Mouse (Mus musculus): ENCODE results near the gene Flt1. TPM values are rescaled to one million over a fixed set of nuclear protein-coding genes. Genes with fewer than 3 reads are reported as not detected.
"Not testable (repeated sequence)": the region's sequence is repeated elsewhere in the genome, so short reads cannot be mapped to it uniquely, and the experiment has no call there.

Flt1 gene
- polyA plus RNA-seq, 1 experiment from 2014 or later, result 11.8 TPM

- no peak for DNase-seq (ENCODE audit: low spot score)
These were observed 148.8 kb downstream of the Flt1 start for GRCm38 (mm10) chr5:147577003-147577402.

GRCm38 (mm10) chr5:147574517-147574916, 151.3 kb downstream of the Flt1 start:
- 61% methylated on average over 8 of the region's 8 CpGs for WGBS
- no peak overlapping the region for H3K4me3 ChIP-seq
- H3K27me3 ChIP-seq (ENCODE audit: insufficient read depth, poor library complexity, severe bottlenecking), result no peaks in the 10 kb centered on the region
- no peaks in the 10 kb centered on the region for H3K4me1 ChIP-seq (replicated peaks)
- no peaks in the 10 kb centered on the region for H3K9me3 ChIP-seq
- no peak for DNase-seq (ENCODE audit: low spot score)
- H3K36me3 ChIP-seq, result no peaks in the 10 kb centered on the region
- no peak overlapping the region for H3K27ac ChIP-seq

More at GRCm38 (mm10) chr5:147577003-147577402, 148.8 kb downstream of the Flt1 start:
- Histone ChIP-seq H3K4me3 (no peak overlapping the region), H3K27ac (no peak overlapping the region), H3K9me3 (no peaks in the 10 kb centered on the region), H3K36me3 (no peaks in the 10 kb centered on the region), H3K4me1 (replicated peaks) (no peaks in the 10 kb centered on the region), H3K27me3 (ENCODE audit: insufficient read depth, poor library complexity, severe bottlenecking) (no peaks in the 10 kb centered on the region)
- 78% methylated on average over 6 of the region's 6 CpGs for WGBS

- no peak for DNase-seq (ENCODE audit: low spot score)
- Histone ChIP-seq H3K27ac (no peak overlapping the region), H3K27me3 (ENCODE audit: insufficient read depth, poor library complexity, severe bottlenecking) (no peaks in the 10 kb centered on the region), H3K4me1 (replicated peaks) (no peaks in the 10 kb centered on the region), H3K9me3 (no peaks in the 10 kb centered on the region), H3K4me3 (no peak overlapping the region), H3K36me3 (no peaks in the 10 kb centered on the region)
- WGBS, result 89% methylated on average over 1 of the region's 1 CpGs
These were observed 152.3 kb downstream of the Flt1 start for GRCm38 (mm10) chr5:147573555-147573954.

GRCm38 (mm10) chr5:147572695-147573094, 153.1 kb downstream of the Flt1 start:
- WGBS, result 88% methylated on average over 7 of the region's 7 CpGs
- no peak for DNase-seq (ENCODE audit: low spot score)
- no peaks in the 10 kb centered on the region for H3K9me3 ChIP-seq
- no peak overlapping the region for H3K4me3 ChIP-seq
- H3K27me3 ChIP-seq (ENCODE audit: insufficient read depth, poor library complexity, severe bottlenecking), result no peaks in the 10 kb centered on the region
- no peak overlapping the region for H3K27ac ChIP-seq
- H3K36me3 ChIP-seq, result no peaks in the 10 kb centered on the region
- no peaks in the 10 kb centered on the region for H3K4me1 ChIP-seq (replicated peaks)

- Histone ChIP-seq H3K4me1 (replicated peaks) (peaks cover 10% of the 10 kb centered on the region), H3K4me3 (no peak overlapping the region), H3K36me3 (no peaks in the 10 kb centered on the region), H3K9me3 (no peaks in the 10 kb centered on the region), H3K27me3 (ENCODE audit: insufficient read depth, poor library complexity, severe bottlenecking) (no peaks in the 10 kb centered on the region), H3K27ac (no peak overlapping the region)
- 69% methylated on average over 7 of the region's 7 CpGs for WGBS
- DNase-seq (ENCODE audit: low spot score), result no peak
These were observed 159.5 kb downstream of the Flt1 start for GRCm38 (mm10) chr5:147566335-147566734.

- Histone ChIP-seq H3K4me1 (replicated peaks) (peaks cover 10% of the 10 kb centered on the region), H3K4me3 (no peak overlapping the region), H3K36me3 (no peaks in the 10 kb centered on the region), H3K27ac (no peak overlapping the region), H3K9me3 (no peaks in the 10 kb centered on the region), H3K27me3 (ENCODE audit: insufficient read depth, poor library complexity, severe bottlenecking) (no peaks in the 10 kb centered on the region)
- DNase-seq (ENCODE audit: low spot score), result no peak
- 90% methylated on average over 7 of the region's 7 CpGs for WGBS
These were observed 160.4 kb downstream of the Flt1 start for GRCm38 (mm10) chr5:147565444-147565843.

GRCm38 (mm10) chr5:147564140-147564590, 161.6 kb downstream of the Flt1 start:
- Histone ChIP-seq H3K4me1 (replicated peaks) (peaks cover 10% of the 10 kb centered on the region), H3K27me3 (ENCODE audit: insufficient read depth, poor library complexity, severe bottlenecking) (no peaks in the 10 kb centered on the region), H3K9me3 (no peaks in the 10 kb centered on the region), H3K36me3 (no peaks in the 10 kb centered on the region), H3K4me3 (peak overlapping the region; percentile 22), H3K27ac (no peak overlapping the region)
- 25% methylated on average over 16 of the region's 16 CpGs for WGBS
- no peak for DNase-seq (ENCODE audit: low spot score)

- no peaks in the 10 kb centered on the region for H3K36me3 ChIP-seq
- DNase-seq (ENCODE audit: low spot score), result no peak
- H3K9me3 ChIP-seq, result no peaks in the 10 kb centered on the region
- peak overlapping the region; percentile 22 for H3K4me3 ChIP-seq
- no peak overlapping the region for H3K27ac ChIP-seq
- WGBS, result 46% methylated on average over 18 of the region's 18 CpGs
- no peaks in the 10 kb centered on the region for H3K27me3 ChIP-seq (ENCODE audit: insufficient read depth, poor library complexity, severe bottlenecking)
- H3K4me1 ChIP-seq (replicated peaks), result peaks cover 10% of the 10 kb centered on the region
These were observed 162.2 kb downstream of the Flt1 start for GRCm38 (mm10) chr5:147563511-147564139.

- not testable (repeated sequence) for H3K4me1 ChIP-seq (replicated peaks); DNase-seq (ENCODE audit: low spot score); H3K4me3 ChIP-seq; H3K27me3 ChIP-seq (ENCODE audit: insufficient read depth, poor library complexity, severe bottlenecking); H3K27ac ChIP-seq; H3K36me3 ChIP-seq; H3K9me3 ChIP-seq
- 79% methylated on average over 6 of the region's 6 CpGs for WGBS
These were observed 168.2 kb downstream of the Flt1 start for GRCm38 (mm10) chr5:147557641-147558040.

- Histone ChIP-seq H3K36me3 (peaks cover 33% of the 10 kb centered on the region), H3K4me3 (no peak overlapping the region), H3K27ac (no peak overlapping the region), H3K9me3 (no peaks in the 10 kb centered on the region), H3K27me3 (ENCODE audit: insufficient read depth, poor library complexity, severe bottlenecking) (no peaks in the 10 kb centered on the region), H3K4me1 (replicated peaks) (no peaks in the 10 kb centered on the region)
- 85% methylated on average over 13 of the region's 13 CpGs for WGBS
- no peak for DNase-seq (ENCODE audit: low spot score)
These were observed 173.8 kb downstream of the Flt1 start for GRCm38 (mm10) chr5:147551879-147552627.

GRCm38 (mm10) chr5:147549016-147549755, 176.6 kb downstream of the Flt1 start:
- 94% methylated on average over 12 of the region's 12 CpGs for WGBS
- Histone ChIP-seq H3K4me1 (replicated peaks) (no peaks in the 10 kb centered on the region), H3K27ac (no peak overlapping the region), H3K27me3 (ENCODE audit: insufficient read depth, poor library complexity, severe bottlenecking) (no peaks in the 10 kb centered on the region), H3K36me3 (peaks cover 59% of the 10 kb centered on the region), H3K4me3 (no peak overlapping the region), H3K9me3 (no peaks in the 10 kb centered on the region)
- DNase-seq (ENCODE audit: low spot score), result no peak

GRCm38 (mm10) chr5:147545731-147546241, 180.0 kb downstream of the Flt1 start:
- Histone ChIP-seq H3K36me3 (peaks cover 82% of the 10 kb centered on the region), H3K9me3 (no peaks in the 10 kb centered on the region), H3K27me3 (ENCODE audit: insufficient read depth, poor library complexity, severe bottlenecking) (no peaks in the 10 kb centered on the region), H3K27ac (no peak overlapping the region), H3K4me3 (no peak overlapping the region), H3K4me1 (replicated peaks) (no peaks in the 10 kb centered on the region)
- DNase-seq (ENCODE audit: low spot score), result peak; percentile 20
- 71% methylated on average over 11 of the region's 11 CpGs for WGBS

GRCm38 (mm10) chr5:147542291-147542690, 183.5 kb downstream of the Flt1 start:
- H3K4me1 ChIP-seq (replicated peaks), result no peaks in the 10 kb centered on the region
- DNase-seq (ENCODE audit: low spot score), result no peak
- no peak overlapping the region for H3K4me3 ChIP-seq
- H3K27ac ChIP-seq, result no peak overlapping the region
- 89% methylated on average over 6 of the region's 6 CpGs for WGBS
- H3K27me3 ChIP-seq (ENCODE audit: insufficient read depth, poor library complexity, severe bottlenecking), result no peaks in the 10 kb centered on the region
- H3K36me3 ChIP-seq, result peaks cover 86% of the 10 kb centered on the region
- no peaks in the 10 kb centered on the region for H3K9me3 ChIP-seq
